Mouse (Mus musculus) olfactory bulb, adult 2 months (tissue): ENCODE measurements around the gene Pik3r2.

ENCODE experiments used
- CTCF ChIP-seq: fragments of 200-500 bp; IDR thresholded peaks from 2 replicates; pipeline ENCODE4 v1.5.1; 2012; ENCODE audit warnings: low read depth, mild to moderate bottlenecking, low read length, moderate library complexity; ENCODE audit not compliant: insufficient read depth
- POLR2A ChIP-seq: fragments of 200-500 bp; IDR thresholded peaks from 2 replicates; pipeline ENCODE4 v1.6.1; 2012; ENCODE audit warnings: mild to moderate bottlenecking, low read depth, low read length, moderate library complexity; ENCODE audit not compliant: insufficient read depth

DNA sequence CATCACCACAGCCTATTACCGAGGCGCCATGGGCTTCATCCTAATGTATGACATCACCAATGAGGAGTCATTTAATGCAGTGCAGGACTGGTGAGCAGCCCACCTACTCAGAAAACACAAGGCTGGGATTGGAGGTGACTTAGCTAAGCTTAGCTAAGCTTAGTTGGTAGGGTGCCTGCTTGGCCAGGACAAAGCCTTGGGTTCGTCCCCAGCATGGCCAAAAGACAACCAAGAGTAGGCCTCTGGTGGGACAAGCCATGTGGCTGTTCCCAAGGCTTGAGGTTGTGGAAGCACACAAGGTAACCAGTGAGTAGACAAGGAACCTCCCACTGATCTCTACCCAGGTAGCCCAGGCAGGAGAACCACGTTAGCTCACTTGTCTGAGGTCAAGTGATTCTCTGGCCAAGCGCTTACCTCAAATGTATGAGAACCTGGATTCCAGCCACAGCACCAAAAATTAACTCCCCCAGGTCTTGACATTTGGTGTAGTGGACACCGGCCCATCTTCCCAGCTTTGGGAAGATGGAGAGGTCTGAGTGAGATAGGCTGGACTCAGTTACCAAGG, 20.0 kb downstream of the Pik3r2 start:
- TF ChIP-seq CTCF, result no peak
- TF ChIP-seq POLR2A, result no peak
